Mouse (Mus musculus) kidney, postnatal 10 days (tissue): Measurements from ENCODE around the gene Cd68.
"Not testable (repeated sequence)": the region's sequence is repeated elsewhere in the genome, so short reads cannot be mapped to it uniquely, and the experiment has no call there.

Experiments
- DNase-seq: peaks from one replicate; pipeline ENCODE4 v3.0.0; 2021; ENCODE audit warnings: mixed read lengths

Gene Cd68

GRCm38 (mm10) chr11:69665961-69666664 is at the start of gene Cd68:
TSS of gene Cd68 (minus strand) at chr11:69666153.
- peak; percentile 48 for DNase-seq

GRCm38 (mm10) chr11:69715482-69715881 is 49.5 kb upstream of the Cd68 start:
- DNase-seq: peak; percentile 68

GRCm38 (mm10) chr11:69714636-69715329 is 48.8 kb upstream of the Cd68 start:
- DNase-seq: peak; percentile 73

GRCm38 (mm10) chr11:69712954-69713672 is 47.2 kb upstream of the Cd68 start:
- DNase-seq: peak; percentile 33

- DNase-seq: no peak
Measured at GRCm38 (mm10) chr11:69711082-69711481, 45.1 kb upstream of the Cd68 start.

GRCm38 (mm10) chr11:69710470-69710869 is 44.5 kb upstream of the Cd68 start:
- DNase-seq: no peak

GRCm38 (mm10) chr11:69709554-69710446 is 43.8 kb upstream of the Cd68 start:
- no peak for DNase-seq

GRCm38 (mm10) chr11:69708614-69709265 is 42.8 kb upstream of the Cd68 start:
- no peak for DNase-seq

GRCm38 (mm10) chr11:69707873-69708381 is 42.0 kb upstream of the Cd68 start:
- DNase-seq: no peak

- no peak for DNase-seq
Measured at GRCm38 (mm10) chr11:69707480-69707847, 41.5 kb upstream of the Cd68 start.

- DNase-seq: peak; percentile 60
Measured at GRCm38 (mm10) chr11:69706775-69707479, 41.0 kb upstream of the Cd68 start.

- no peak for DNase-seq
Measured at GRCm38 (mm10) chr11:69704613-69705010, 38.7 kb upstream of the Cd68 start.

- DNase-seq: no peak
Measured at GRCm38 (mm10) chr11:69703814-69704612, 38.1 kb upstream of the Cd68 start.

GRCm38 (mm10) chr11:69703381-69703780 is 37.4 kb upstream of the Cd68 start:
- DNase-seq: not testable (repeated sequence)

- not testable (repeated sequence) for DNase-seq
Measured at GRCm38 (mm10) chr11:69702886-69703285, 36.9 kb upstream of the Cd68 start.

GRCm38 (mm10) chr11:69699595-69699994 is 33.6 kb upstream of the Cd68 start:
- no peak for DNase-seq

GRCm38 (mm10) chr11:69698574-69698973 is 32.6 kb upstream of the Cd68 start:
- no peak for DNase-seq

GRCm38 (mm10) chr11:69697396-69697795 is 31.4 kb upstream of the Cd68 start:
- no peak for DNase-seq

GRCm38 (mm10) chr11:69695361-69696181 is 29.6 kb upstream of the Cd68 start, which contains the start of the genes Tnfsf12 and Tnfsfm13:
TSS of gene Tnfsf12 (minus strand) at chr11:69695849.
TSS of gene Tnfsfm13 (minus strand) at chr11:69696098.
- DNase-seq: peak; percentile 91
